Mouse (Mus musculus) bone marrow macrophage, adult 2 months (primary cell): ENCODE results near the gene Gys1.

Experiments used
- CTCF ChIP-seq: IDR thresholded peaks from 2 replicates; pipeline ENCODE4 v1.5.1; 2012; ENCODE audit warnings: low read depth, mild to moderate bottlenecking, low read length, moderate library complexity
- POLR2A ChIP-seq: IDR thresholded peaks from 2 replicates; pipeline ENCODE4 v1.6.1; 2012; ENCODE audit warnings: mild to moderate bottlenecking, low read depth, low read length, borderline replicate concordance

DNA sequence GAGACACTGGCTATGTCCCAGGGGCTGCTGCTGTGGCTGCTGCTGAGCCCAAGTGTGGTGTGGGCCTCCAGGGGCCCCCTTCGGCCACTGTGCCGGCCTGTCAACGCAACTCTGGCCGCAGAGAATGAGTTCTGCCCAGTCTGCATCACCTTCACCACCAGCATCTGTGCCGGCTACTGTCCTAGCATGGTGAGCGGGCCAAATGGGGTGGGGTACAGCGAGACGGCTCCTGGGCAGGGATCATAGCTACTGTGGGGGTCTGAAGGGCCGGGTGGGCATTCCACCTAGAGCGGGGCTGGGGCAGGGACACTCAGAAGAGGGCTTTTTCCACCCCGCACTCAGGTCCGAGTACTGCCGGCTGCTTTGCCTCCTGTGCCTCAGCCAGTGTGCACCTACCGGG lies 13.4 kb upstream of the Gys1 start:
- TF ChIP-seq CTCF, result no peak
- TF ChIP-seq POLR2A, result no peak
